8 mouse cellular contexts compared by ENCODE assay signal in the genomic region with DNA sequence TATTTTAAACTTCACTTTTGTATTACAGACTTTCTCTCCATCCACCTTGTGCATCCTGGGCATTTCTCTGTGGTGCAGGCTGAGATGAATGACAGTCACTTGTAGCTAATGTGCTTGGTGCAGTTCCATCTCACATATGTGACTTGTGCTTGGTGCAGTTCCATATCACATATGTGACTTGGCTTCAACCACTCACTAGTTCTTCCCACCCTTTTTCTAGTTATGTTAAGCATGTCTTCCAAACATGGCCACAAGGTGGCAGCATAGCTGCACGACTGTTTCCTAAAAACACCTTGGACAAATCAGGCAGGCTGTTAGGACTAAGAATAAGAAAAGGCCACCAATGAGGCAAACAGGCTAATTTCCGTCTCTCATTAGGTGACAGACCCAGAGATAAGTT. TPM values are rescaled to one million over a fixed set of nuclear protein-coding genes. Genes with fewer than 3 reads are reported as not detected.
A peak's percentile ranks its signal among the peaks of the same experiment; 100 is the strongest.
DNase-seq lines count a peak whose midpoint lies in the region; ATAC-seq and TF ChIP-seq lines count a peak whose summit lies in the region.

No protein-coding gene starts in this region.

- no peak overlapping the region for H3K27ac ChIP-seq in heart, postnatal 0 days (ENCODE audit: low read depth)
- H3K27ac ChIP-seq in liver, embryonic 14.5 days, result no peak overlapping the region
- H3K27ac ChIP-seq in neural tube, embryonic 15.5 days (replicated peaks), result no peak overlapping the region

- no peaks in the 10 kb centered on the region for H3K9me3 ChIP-seq in heart, postnatal 0 days (replicated peaks; ENCODE audit: control insufficient read depth, low read length)
- no peaks in the 10 kb centered on the region for H3K9me3 ChIP-seq in liver, embryonic 14.5 days (ENCODE audit: control insufficient read depth, low read length)
- H3K9me3 ChIP-seq in neural tube, embryonic 15.5 days (replicated peaks), result no peaks in the 10 kb centered on the region

- no peak overlapping the region for H3K4me3 ChIP-seq in heart, postnatal 0 days (ENCODE audit: low read depth, low read length)
- H3K4me3 ChIP-seq in liver, embryonic 14.5 days (ENCODE audit: insufficient read depth in 1 of 2, low read depth in 2 of 2, low read length in 2 of 2), result no peak overlapping the region
- H3K4me3 ChIP-seq in neural tube, embryonic 15.5 days (replicated peaks), result no peak overlapping the region

- ATAC-seq in heart, postnatal 0 days (ENCODE audit: insufficient read depth, low read depth), result peak; percentile 44; the same call in 1 of the 2 replicates
- ATAC-seq in liver, embryonic 14.5 days (ENCODE audit: insufficient read depth), result no peak
- peak; percentile 81 for ATAC-seq in neural tube, embryonic 15.5 days (ENCODE audit: low FRiP score)

- H3K36me3 ChIP-seq in heart, postnatal 0 days (replicated peaks; ENCODE audit: control insufficient read depth, insufficient read depth, low read length), result no peaks in the 10 kb centered on the region
- H3K36me3 ChIP-seq in liver, embryonic 14.5 days (replicated peaks; ENCODE audit: control insufficient read depth, insufficient read depth, low read depth), result no peaks in the 10 kb centered on the region
- H3K36me3 ChIP-seq in neural tube, embryonic 15.5 days, result no peaks in the 10 kb centered on the region

- DNase-seq in CD4-positive, CD25-positive, alpha-beta regulatory T cell, adult 2 months (ENCODE audit: low read depth, low spot score), result peak; percentile 92
- peak; percentile 88 for DNase-seq in adrenal gland, postnatal 14 days
- DNase-seq in embryo, embryonic 9.5 days (ENCODE audit: extremely low spot score), result peak; percentile 80
- peak; percentile 82 for DNase-seq in heart, postnatal 0 days (ENCODE audit: low spot score)
- DNase-seq in kidney, postnatal 36 days, result peak; percentile 85 to 93
- peak; percentile 45 to 58 (median 52) for DNase-seq in liver, embryonic 14.5 days (ENCODE audit: low read depth in 3 of 3, low spot score in 3 of 3)
- peak; percentile 64 for DNase-seq in testis, postnatal 14 days (ENCODE audit: low spot score)

- WGBS in heart, postnatal 0 days, result 1% methylated on average over 2 of the region's 2 CpGs
- 2% methylated on average over 2 of the region's 2 CpGs for WGBS in liver, embryonic 14.5 days (ENCODE audit: insufficient replicate concordance)
- 3% methylated on average over 2 of the region's 2 CpGs for WGBS in neural tube, embryonic 15.5 days

- no peak overlapping the region for H3K9ac ChIP-seq in heart, postnatal 0 days (replicated peaks; ENCODE audit: low read depth, low read length)
- no peak overlapping the region for H3K9ac ChIP-seq in liver, embryonic 14.5 days (replicated peaks)
- no peak overlapping the region for H3K9ac ChIP-seq in neural tube, embryonic 15.5 days (replicated peaks)

- no peak for TF ChIP-seq EP300 in heart, postnatal 0 days (IDR thresholded peaks at IDR 0.05; ENCODE audit: low read depth)
- TF ChIP-seq EP300 in liver, embryonic 14.5 days (IDR thresholded peaks at IDR 0.05; ENCODE audit: low read depth), result no peak

- peaks cover 6% of the 10 kb centered on the region; the same call in 1 of the 2 replicates for H3K4me1 ChIP-seq in heart, postnatal 0 days (ENCODE audit: control insufficient read depth, insufficient read depth)
- H3K4me1 ChIP-seq in liver, embryonic 14.5 days (replicated peaks; ENCODE audit: control insufficient read depth in 2 of 2, insufficient read depth in 2 of 2, low read length in 1 of 2), result no peaks in the 10 kb centered on the region
- no peaks in the 10 kb centered on the region for H3K4me1 ChIP-seq in neural tube, embryonic 15.5 days

- H3K27me3 ChIP-seq in heart, postnatal 0 days (ENCODE audit: control insufficient read depth, insufficient read depth, low read length), result no peaks in the 10 kb centered on the region
- no peaks in the 10 kb centered on the region for H3K27me3 ChIP-seq in liver, embryonic 14.5 days (ENCODE audit: control insufficient read depth, insufficient read depth, low read length)
- H3K27me3 ChIP-seq in neural tube, embryonic 15.5 days (replicated peaks), result no peaks in the 10 kb centered on the region

- H3K4me2 ChIP-seq in heart, postnatal 0 days (ENCODE audit: low read depth, low read length), result no peak overlapping the region
- H3K4me2 ChIP-seq in liver, embryonic 14.5 days (ENCODE audit: low read depth), result no peak overlapping the region
- no peak overlapping the region for H3K4me2 ChIP-seq in neural tube, embryonic 15.5 days

- peak; percentile 97 for TF ChIP-seq CTCF in heart, postnatal 0 days (IDR thresholded peaks at IDR 0.05; ENCODE audit: low read depth)
- TF ChIP-seq CTCF in liver, embryonic 14.5 days (IDR thresholded peaks at IDR 0.05; ENCODE audit: low read depth), result peak; percentile 84

RNA-seq across cellular contexts. Expression of a gene that starts 13.6 kb away (rescaled TPM):
- total RNA-seq in adrenal gland, postnatal 14 days (2021), result 0.37 and 0.98 TPM in 2 replicates
- total RNA-seq in heart, postnatal 0 days (2014; rRNA removed; ENCODE audit: low replicate concordance), result 0.35 TPM in 1 of 2 replicates, not detected in the other
- polyA plus RNA-seq in heart, postnatal 0 days (2015; fragmentation: Nextera tagmentation; extraction: Ambion mirVana), result not detected in 2 replicates
- polyA plus RNA-seq in liver, embryonic 14.5 days (2012; rRNA removed), result 1.2 and 1.4 TPM in 2 replicates
- 1.0 and 1.2 TPM in 2 replicates for polyA plus RNA-seq in liver, embryonic 14.5 days (2014; fragmentation: Nextera tagmentation; extraction: Ambion mirVana)
- 0.36 and 0.40 TPM in 2 replicates for polyA plus RNA-seq in neural tube, embryonic 15.5 days (2015; fragmentation: Nextera tagmentation; extraction: Ambion mirVana)

RNA-seq across cellular contexts. Expression of a gene that starts 14.7 kb away (rescaled TPM):
- total RNA-seq in adrenal gland, postnatal 14 days (2021), result 32.3 and 34.2 TPM in 2 replicates
- 79.3 and 94.6 TPM in 2 replicates for total RNA-seq in heart, postnatal 0 days (2014; rRNA removed; ENCODE audit: low replicate concordance)
- 32.7 and 34.4 TPM in 2 replicates for polyA plus RNA-seq in heart, postnatal 0 days (2015; fragmentation: Nextera tagmentation; extraction: Ambion mirVana)
- 9.2 and 9.9 TPM in 2 replicates for polyA plus RNA-seq in liver, embryonic 14.5 days (2012; rRNA removed)
- polyA plus RNA-seq in liver, embryonic 14.5 days (2014; fragmentation: Nextera tagmentation; extraction: Ambion mirVana), result 7.8 and 9.8 TPM in 2 replicates
- polyA plus RNA-seq in neural tube, embryonic 15.5 days (2015; fragmentation: Nextera tagmentation; extraction: Ambion mirVana), result 7.4 and 10.2 TPM in 2 replicates

RNA-seq across cellular contexts. Expression of a gene that starts 40.4 kb away (rescaled TPM):
- not detected in 2 replicates for total RNA-seq in adrenal gland, postnatal 14 days (2021)
- not detected in 2 replicates for total RNA-seq in heart, postnatal 0 days (2014; rRNA removed; ENCODE audit: low replicate concordance)
- not detected in 2 replicates for polyA plus RNA-seq in heart, postnatal 0 days (2015; fragmentation: Nextera tagmentation; extraction: Ambion mirVana)
- polyA plus RNA-seq in liver, embryonic 14.5 days (2012; rRNA removed), result not detected in 2 replicates
- not detected in 2 replicates for polyA plus RNA-seq in liver, embryonic 14.5 days (2014; fragmentation: Nextera tagmentation; extraction: Ambion mirVana)
- not detected in 2 replicates for polyA plus RNA-seq in neural tube, embryonic 15.5 days (2015; fragmentation: Nextera tagmentation; extraction: Ambion mirVana)
